Mouse (Mus musculus): ENCODE measurements around the gene C530025M09Rik.

DNA sequence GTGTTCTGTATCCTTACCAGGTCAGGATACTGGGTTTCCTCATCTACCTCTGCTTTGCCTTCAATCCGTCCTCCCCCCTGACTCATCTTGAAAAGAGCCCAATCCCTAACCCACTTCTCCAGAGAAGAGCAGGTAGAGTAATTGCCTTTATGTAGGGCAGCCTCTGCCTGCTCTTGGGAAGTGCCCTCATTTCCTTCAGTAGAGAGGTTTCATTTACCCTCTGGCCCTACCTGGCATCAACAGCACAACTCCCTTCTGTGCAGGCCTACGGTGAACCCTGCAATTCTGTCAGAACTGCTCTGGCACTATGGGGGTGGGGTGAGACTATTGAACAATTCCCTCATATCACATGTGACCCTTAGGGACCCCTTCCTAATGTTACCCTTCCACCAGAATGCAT lies 18.1 kb downstream of the C530025M09Rik start:
- TF ChIP-seq GABPA (IDR thresholded peaks at IDR 0.05; ENCODE audit: low read depth, low read length) (no peak), KAT2A (conservative IDR thresholded peaks at IDR 0.05; ENCODE audit: low read depth, low read length) (no peak), JUND (IDR thresholded peaks at IDR 0.05; ENCODE audit: low read depth, low read length) (no peak), GATA1 (IDR thresholded peaks at IDR 0.05; ENCODE audit: low read depth, low read length) (no peak)
